Mouse (Mus musculus): Measurements from ENCODE around the gene Cdca7.

DNA sequence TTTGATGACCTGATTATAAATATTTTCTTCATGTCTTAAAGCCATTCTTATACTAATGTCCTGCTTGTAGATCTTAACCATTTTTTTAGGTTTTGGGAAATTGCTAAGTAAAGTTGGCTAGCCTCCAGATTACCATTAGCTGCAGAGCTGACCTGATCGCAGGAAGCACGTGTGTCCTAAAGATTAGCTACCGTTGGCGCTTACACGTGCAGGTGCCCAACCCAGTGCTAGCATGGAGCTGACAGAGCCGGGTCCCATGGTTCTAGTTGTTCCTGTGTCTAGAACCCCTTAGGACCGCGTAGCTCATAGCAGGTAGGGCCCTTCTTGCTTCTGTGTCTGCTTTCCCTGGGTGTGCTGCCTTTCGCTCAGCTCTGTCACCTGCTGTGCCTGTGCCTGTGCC lies 3.9 kb downstream of the Cdca7 start:
- TF ChIP-seq CTCF (IDR thresholded peaks at IDR 0.05; ENCODE audit: low read depth, low read length) (no peak), POLR2A (IDR thresholded peaks at IDR 0.05; ENCODE audit: borderline replicate concordance, low read depth, low read length) (no peak)

Data from bone marrow macrophage, adult 2 months (primary cell).